Mouse (Mus musculus) testis, adult 2 months (tissue): Measurements from ENCODE around the gene Gm12184.

ENCODE experiments used
- CTCF ChIP-seq: fragments of 200-500 bp; IDR thresholded peaks from 2 replicates; pipeline ENCODE4 v1.5.1; 2012; ENCODE audit warnings: low read depth, mild to moderate bottlenecking, inconsistent platforms, low read length, moderate library complexity; ENCODE audit not compliant: control insufficient read depth, insufficient read depth, insufficient replicate concordance
- POLR2A ChIP-seq: fragments of 200-500 bp; IDR thresholded peaks from 2 replicates; pipeline ENCODE4 v1.6.1; 2012; ENCODE audit warnings: low read depth, mild to moderate bottlenecking, inconsistent platforms, low read length, moderate library complexity; ENCODE audit not compliant: control insufficient read depth

DNA sequence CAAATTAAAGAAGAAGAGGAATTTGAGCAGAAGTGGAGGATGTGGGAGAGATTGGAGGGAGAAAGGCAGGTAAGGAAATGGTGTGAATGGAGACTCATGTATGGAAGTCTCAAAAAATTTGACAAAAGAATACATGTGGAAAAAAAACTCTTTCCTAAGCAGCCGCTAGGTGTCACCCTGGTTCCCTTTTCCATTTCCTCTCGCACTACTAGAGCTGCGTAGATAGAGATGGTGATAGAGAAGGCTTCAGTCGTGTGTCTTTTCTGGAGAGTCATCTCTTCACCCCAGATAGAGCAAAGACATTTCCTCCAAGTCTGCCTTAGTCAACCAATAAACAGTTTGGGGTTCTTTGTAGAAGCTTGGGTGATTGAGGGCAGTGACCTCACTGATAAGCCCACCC, 48.0 kb upstream of the Gm12184 start:
- TF ChIP-seq POLR2A (no peak), CTCF (no peak)
